Mouse (Mus musculus) T-helper 2 cell (primary cell): ENCODE data around the gene Ly6g5b.

ENCODE experiments used
- in situ Hi-C: fragments of 300-600 bp; cut with MboI, MseI; formaldehyde crosslinking; loops from one replicate; pipeline ENCODE4 v1.15.1; 2025; ENCODE audit warnings: high pct_unique_total_duplicates

Gene Ly6g5b

GRCm38 (mm10) chr17:35115046-35116019, at the start of gene Ly6g5b:
Ly6g5b (minus strand) TSS chr17:35115428.
- in situ Hi-C loops: loop anchor here (10.0 kb wide), 1 partner anchor 111 kb away; the partner anchor contains the start of gene Vars

GRCm38 (mm10) chr17:35164218-35164567, 49.0 kb upstream of the Ly6g5b start:
- in situ Hi-C loops: no loop called here

- in situ Hi-C loops: no loop called here
Measured at GRCm38 (mm10) chr17:35163326-35164081, 48.3 kb upstream of the Ly6g5b start.

- in situ Hi-C loops: no loop called here
Measured at GRCm38 (mm10) chr17:35162730-35163129, 47.5 kb upstream of the Ly6g5b start.

GRCm38 (mm10) chr17:35162121-35162520, 46.9 kb upstream of the Ly6g5b start:
- in situ Hi-C loops: no loop called here

GRCm38 (mm10) chr17:35161421-35161820, 46.2 kb upstream of the Ly6g5b start:
- in situ Hi-C loops: no loop called here

- in situ Hi-C loops: no loop called here
Measured at GRCm38 (mm10) chr17:35159638-35160037, 44.4 kb upstream of the Ly6g5b start.

- in situ Hi-C loops: no loop called here
Measured at GRCm38 (mm10) chr17:35158850-35159593, 43.8 kb upstream of the Ly6g5b start.

GRCm38 (mm10) chr17:35157661-35158175, 42.5 kb upstream of the Ly6g5b start:
- in situ Hi-C loops: no loop called here

GRCm38 (mm10) chr17:35157254-35157653, 42.0 kb upstream of the Ly6g5b start:
- in situ Hi-C loops: no loop called here

GRCm38 (mm10) chr17:35156461-35157200, 41.4 kb upstream of the Ly6g5b start:
- in situ Hi-C loops: no loop called here

- in situ Hi-C loops: no loop called here
Measured at GRCm38 (mm10) chr17:35155451-35155850, 40.2 kb upstream of the Ly6g5b start.

- in situ Hi-C loops: no loop called here
Measured at GRCm38 (mm10) chr17:35154616-35155015, 39.4 kb upstream of the Ly6g5b start.

- in situ Hi-C loops: no loop called here
Measured at GRCm38 (mm10) chr17:35153931-35154330, 38.7 kb upstream of the Ly6g5b start.

GRCm38 (mm10) chr17:35153077-35153476, 37.8 kb upstream of the Ly6g5b start:
- in situ Hi-C loops: no loop called here

GRCm38 (mm10) chr17:35152121-35152520, 36.9 kb upstream of the Ly6g5b start:
- in situ Hi-C loops: no loop called here

GRCm38 (mm10) chr17:35147922-35148639, 32.9 kb upstream of the Ly6g5b start:
- in situ Hi-C loops: no loop called here

GRCm38 (mm10) chr17:35147348-35147747, 32.1 kb upstream of the Ly6g5b start:
- in situ Hi-C loops: no loop called here

GRCm38 (mm10) chr17:35146139-35146538, 30.9 kb upstream of the Ly6g5b start:
- in situ Hi-C loops: no loop called here

GRCm38 (mm10) chr17:35141971-35142370, 26.7 kb upstream of the Ly6g5b start:
- in situ Hi-C loops: no loop called here
